Mouse (Mus musculus) kidney, postnatal 10 days (tissue): ENCODE measurements around the gene Ldhal6b.

Source experiments
- DNase-seq: peaks from one replicate; pipeline ENCODE4 v3.0.0; 2021; ENCODE audit warnings: mixed read lengths

The Ldhal6b gene

GRCm38 (mm10) chr17:5407030-5407429 lies 11.5 kb downstream of the Ldhal6b start:
- no peak for DNase-seq

DNA sequence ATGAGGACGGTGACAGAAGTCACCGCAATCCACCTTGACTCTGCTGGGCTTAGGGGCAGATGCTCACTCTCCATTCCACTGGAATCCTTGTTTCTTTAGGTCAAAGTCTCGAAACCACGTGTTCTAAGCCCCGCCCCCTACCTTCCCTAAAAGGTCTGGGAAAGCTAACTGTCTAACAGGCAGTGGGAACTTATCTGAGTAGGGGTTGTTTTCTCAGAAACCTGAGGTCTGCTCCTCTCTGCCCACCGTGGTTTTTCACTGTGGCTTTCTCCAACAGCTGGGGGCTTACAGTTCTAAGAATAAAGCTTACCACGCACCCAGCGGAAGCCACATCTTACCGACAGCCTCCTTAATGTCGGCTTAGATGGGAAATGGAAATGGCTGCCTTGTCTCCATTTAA lies 12.0 kb downstream of the Ldhal6b start:
- peak; percentile 63 for DNase-seq

- no peak for DNase-seq
Measured at GRCm38 (mm10) chr17:5403885-5404284, 14.7 kb downstream of the Ldhal6b start.

GRCm38 (mm10) chr17:5402624-5403023 lies 15.9 kb downstream of the Ldhal6b start:
- peak; percentile 90 for DNase-seq

DNA sequence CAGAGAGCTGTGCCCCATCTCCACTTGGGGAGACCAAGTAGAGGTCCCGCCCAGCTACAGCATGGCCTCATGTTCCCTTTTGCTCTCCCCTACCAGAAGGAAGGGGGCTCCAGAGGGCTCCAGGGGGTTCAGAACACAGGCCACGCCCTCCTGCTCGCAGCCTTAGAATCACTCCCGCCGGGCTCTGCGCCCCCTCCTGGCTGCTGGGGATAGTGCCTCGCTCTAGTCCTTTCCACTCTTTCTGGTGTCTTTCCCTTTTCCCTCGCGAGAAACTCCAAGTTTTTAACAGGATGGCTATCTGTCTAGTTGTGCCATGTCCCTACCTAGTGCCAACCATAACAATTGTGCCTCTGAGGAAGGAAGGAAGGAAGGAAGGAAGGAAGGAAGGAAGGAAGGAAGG lies 16.5 kb downstream of the Ldhal6b start:
- peak; percentile 84 for DNase-seq

DNA sequence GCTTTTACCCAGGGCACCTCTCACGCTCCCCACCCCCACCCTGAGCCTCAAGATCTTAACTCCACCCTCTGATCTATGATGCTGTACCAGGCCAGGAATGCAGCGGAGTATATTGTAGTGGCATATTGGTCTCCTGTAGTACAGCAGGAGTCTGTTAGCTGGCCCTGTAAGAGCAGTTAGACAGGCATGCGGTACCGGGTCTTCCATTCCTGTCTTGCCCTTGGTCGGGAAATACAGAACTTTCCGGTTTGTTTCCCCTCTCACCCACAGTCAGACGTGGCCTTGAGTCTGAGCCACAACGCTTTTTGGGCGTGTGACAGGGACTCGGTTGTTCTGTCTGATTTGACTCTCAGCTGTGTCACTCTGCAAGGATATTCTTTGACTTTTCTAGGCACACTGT lies 17.3 kb downstream of the Ldhal6b start:
- DNase-seq = no peak

GRCm38 (mm10) chr17:5400435-5401090 lies 18.0 kb downstream of the Ldhal6b start:
- DNase-seq = no peak

- peak; percentile 94 for DNase-seq
Measured at GRCm38 (mm10) chr17:5397148-5398007, 21.2 kb downstream of the Ldhal6b start.

DNA sequence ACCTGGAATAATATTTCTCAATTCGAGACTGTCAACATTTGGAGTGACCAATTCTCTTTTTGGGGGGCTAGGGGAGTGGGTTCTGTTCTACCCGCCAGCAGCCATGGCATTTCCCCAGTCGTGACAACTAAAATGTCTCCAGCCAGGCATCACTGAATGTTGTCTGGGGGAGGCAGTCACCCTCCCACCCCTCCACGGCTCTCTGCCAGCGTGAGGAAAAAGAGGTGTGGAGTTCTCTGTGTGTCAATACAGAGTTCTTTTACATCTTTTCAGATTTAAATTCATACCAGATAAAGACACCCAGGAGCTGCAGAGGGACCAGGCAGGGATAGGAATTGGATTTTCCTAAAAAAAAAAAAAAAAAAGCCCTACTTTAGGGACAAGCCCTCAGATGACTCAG lies 22.4 kb downstream of the Ldhal6b start:
- DNase-seq = no peak

DNA sequence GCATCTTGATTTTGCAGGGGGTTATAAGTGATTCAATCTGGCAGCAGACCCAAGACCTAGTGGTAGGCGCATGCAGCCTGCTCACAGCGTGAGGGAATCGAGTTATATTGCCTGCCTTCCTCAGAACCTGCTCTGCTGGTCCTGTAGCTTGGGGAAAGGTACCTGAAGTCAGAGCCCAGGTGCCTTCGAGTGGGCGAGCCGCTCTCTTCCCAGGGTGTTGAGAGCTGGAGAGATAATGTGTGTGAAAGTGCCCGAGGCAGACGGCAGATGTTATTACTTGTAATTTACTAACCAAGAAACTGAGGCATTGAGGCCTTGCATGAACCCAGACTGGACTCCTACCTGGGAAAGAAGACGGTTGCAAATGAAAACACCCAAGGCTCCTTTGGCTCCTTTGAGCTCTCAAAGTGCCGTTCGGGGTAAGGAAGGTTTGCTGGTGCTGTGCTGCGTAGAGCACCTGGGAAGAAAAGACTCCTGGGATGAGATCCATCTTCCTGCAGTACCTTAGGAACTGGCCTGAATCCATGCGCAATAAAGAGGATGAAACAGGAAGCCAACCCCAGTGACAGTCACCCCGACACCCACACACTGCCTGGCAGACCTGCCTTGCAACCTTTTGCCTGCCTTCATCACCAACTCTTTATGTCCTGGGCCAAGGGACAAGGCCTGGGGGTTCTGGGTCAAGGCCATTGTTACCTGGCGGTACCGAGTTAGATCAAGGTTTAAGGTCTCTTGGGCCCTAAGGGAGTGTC lies 22.9 kb downstream of the Ldhal6b start:
- no peak for DNase-seq

DNA sequence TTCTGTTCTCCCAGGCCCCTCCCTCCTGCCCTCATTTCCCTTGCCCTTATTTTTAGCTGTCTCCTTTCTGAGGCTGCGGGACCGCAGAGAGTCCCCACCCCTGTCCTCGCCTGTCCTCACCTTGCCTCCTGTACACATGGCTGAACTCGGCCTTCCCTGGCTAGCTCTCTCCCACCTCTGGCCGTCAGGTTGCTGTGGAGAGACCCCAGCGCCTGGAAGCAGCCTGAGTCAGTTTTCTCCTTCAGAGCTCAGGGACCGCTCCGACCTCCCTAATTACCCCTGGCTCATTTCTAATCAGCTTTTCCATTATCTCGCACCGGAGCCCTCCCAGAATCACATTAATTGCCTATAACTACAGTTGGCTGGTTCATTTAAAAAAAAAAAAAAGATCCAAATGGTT lies 27.9 kb downstream of the Ldhal6b start:
- DNase-seq = no peak

GRCm38 (mm10) chr17:5388351-5388750 lies 30.2 kb downstream of the Ldhal6b start:
- DNase-seq = no peak

GRCm38 (mm10) chr17:5386885-5387545 lies 31.6 kb downstream of the Ldhal6b start:
- no peak for DNase-seq

- DNase-seq = no peak
Measured at GRCm38 (mm10) chr17:5385694-5386093, 32.9 kb downstream of the Ldhal6b start.

- peak; percentile 75 for DNase-seq
Measured at GRCm38 (mm10) chr17:5377930-5378310, 40.6 kb downstream of the Ldhal6b start.

- no peak for DNase-seq
Measured at GRCm38 (mm10) chr17:5377151-5377929, 41.2 kb downstream of the Ldhal6b start.

- DNase-seq = no peak
Measured at GRCm38 (mm10) chr17:5372951-5373350, 45.6 kb downstream of the Ldhal6b start.

DNA sequence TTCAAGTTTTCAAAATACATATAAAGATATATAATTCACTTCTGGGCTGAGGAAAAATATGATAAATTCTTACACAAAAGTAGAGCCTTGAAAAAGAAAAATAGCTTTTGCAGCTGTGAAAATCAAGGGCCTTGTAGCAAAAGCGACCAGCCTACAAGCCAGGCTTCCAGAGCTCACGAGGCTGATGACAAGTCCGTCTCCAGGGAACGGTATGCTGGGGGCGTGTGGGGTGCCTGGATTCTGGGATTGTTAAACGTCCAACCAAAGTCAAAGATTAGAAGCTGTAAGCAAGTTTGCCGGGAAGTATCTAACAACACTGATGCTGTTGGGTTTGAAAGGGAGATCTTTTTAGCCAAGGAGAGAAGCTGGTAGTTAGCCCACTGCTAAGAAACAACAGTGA lies 47.0 kb downstream of the Ldhal6b start:
- no peak for DNase-seq

- DNase-seq = no peak
Measured at GRCm38 (mm10) chr17:5371032-5371431, 47.5 kb downstream of the Ldhal6b start.
